Mouse (Mus musculus): Measurements from ENCODE around the gene Ndufa13.

GRCm38 (mm10) chr8:69848951-69849350 lies 53.4 kb downstream of the Ndufa13 start:
- TF ChIP-seq CTCF (IDR thresholded peaks at IDR 0.05; ENCODE audit: insufficient read depth, low read length): no peak
- TF ChIP-seq POLR2A (IDR thresholded peaks at IDR 0.05; ENCODE audit: borderline replicate concordance, extremely low read depth, low read depth, low read length): no peak

Measured in lung, adult 2 months (tissue).